Mouse (Mus musculus): ENCODE data around the gene Proz.

DNA sequence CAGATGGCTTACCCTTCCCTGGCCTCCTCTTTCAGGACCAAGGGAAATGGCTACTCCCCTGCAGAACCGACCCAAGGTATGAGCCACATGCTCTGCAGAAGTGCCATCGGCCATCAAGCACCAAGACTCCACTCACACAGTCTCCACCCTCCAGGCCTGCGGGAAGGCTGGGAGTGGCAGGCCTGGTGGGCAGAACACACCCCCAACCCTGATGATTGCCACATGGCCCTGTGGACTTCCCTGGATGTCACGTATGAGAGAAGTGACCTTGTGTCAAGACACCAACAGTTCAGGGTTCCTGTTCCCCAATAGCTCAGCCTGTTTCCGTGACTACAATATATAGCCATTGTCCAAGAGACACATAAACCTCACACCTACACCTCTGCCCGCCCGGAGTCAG, 23.7 kb upstream of the Proz start, which contains the start of gene F10:
- TF ChIP-seq CTCF (IDR thresholded peaks at IDR 0.05) = no peak
- TF ChIP-seq POLR2A (IDR thresholded peaks at IDR 0.05; ENCODE audit: insufficient read depth, low read depth, low read length) = no peak
- TF ChIP-seq EP300 (IDR thresholded peaks at IDR 0.05; ENCODE audit: insufficient read depth, low read depth, low read length) = no peak

All from heart, adult 2 months (tissue).